Mouse (Mus musculus): ENCODE measurements at regions not wholly inside any gene's neighbourhood (a gene's known extent, or its start where the extent isn't known, plus 50 kb on each side); places are given as distances from the start of the nearest gene placed in this dataset.

DNA sequence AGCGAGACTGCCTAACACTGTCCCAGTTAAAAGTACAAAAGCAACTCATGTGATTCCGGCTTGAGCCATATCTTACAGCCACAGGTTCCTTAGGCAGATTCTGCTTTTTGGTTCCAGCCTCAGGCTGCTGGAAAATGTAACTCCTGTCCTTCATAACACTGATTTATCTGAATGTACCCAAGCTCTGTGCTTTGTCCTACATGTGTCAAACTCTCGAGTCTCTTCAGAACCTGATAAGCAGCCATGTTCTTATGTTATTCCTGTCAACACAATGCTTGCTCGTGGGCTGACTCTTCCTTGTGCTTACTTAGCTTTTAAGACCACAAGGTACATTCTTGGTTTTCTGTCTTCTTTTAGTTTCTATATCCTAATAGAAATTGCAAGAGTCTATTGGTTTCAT is 556.3 kb downstream of the Adgrl2 start:
- TF ChIP-seq POLR2A (IDR thresholded peaks at IDR 0.05; ENCODE audit: borderline replicate concordance, extremely low read depth, low read depth, low read length): no peak
- no peak for TF ChIP-seq CTCF (IDR thresholded peaks at IDR 0.05; ENCODE audit: insufficient read depth, low read length)
